Mouse (Mus musculus): ENCODE measurements around the gene Stx1b. TPM values are rescaled to one million over a fixed set of nuclear protein-coding genes. Genes with fewer than 3 reads are reported as not detected.

Stx1b gene
- polyA plus RNA-seq, 1 experiment from 2014 or later: 6.7 TPM

DNA sequence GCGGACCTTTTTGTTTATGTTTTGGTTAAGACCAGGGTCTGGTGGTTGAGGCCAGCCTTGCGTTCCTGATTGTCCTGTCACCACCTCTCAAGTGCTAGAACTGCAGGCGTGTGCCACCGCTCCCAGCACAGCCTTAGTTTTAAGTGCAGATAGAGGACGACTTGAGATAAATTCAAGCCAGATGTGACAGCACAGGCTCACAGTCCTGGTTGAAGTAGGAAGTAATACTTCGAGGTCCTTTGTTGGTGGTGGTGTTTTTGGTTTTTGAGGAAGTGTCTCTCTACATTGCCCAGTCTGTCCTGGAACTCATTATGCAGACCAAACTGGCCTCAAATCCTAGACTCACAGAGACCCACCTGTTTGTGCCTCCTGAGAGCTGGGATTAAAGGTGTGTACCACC is 64.6 kb downstream of the Stx1b start:
- Histone ChIP-seq H3K4me1 (ENCODE audit: control insufficient read depth, insufficient read depth, low read length) (no peaks in the 10 kb centered on the region; the same call in 1 of the 2 replicates), H3K9me3 (ENCODE audit: control insufficient read depth, low read length) (no peaks in the 10 kb centered on the region), H3K27me3 (ENCODE audit: control insufficient read depth, insufficient read depth, low read length) (no peaks in the 10 kb centered on the region), H3K4me3 (ENCODE audit: low read depth, low read length) (no peak overlapping the region), H3K9ac (ENCODE audit: low read length) (no peak overlapping the region), H3K36me3 (ENCODE audit: control insufficient read depth, insufficient read depth, low read length) (peaks cover 25% of the 10 kb centered on the region), H3K27ac (replicated peaks; ENCODE audit: low read depth, low read length) (no peak overlapping the region), H3K4me2 (ENCODE audit: low read depth, severe bottlenecking) (no peak overlapping the region)
- ATAC-seq (ENCODE audit: insufficient number of reproducible peaks, low FRiP score, low TSS enrichment, low read depth) (no peak), DNase-seq (ENCODE audit: low spot score) (no peak)
- WGBS: 19% methylated on average over 6 of the region's 6 CpGs

Other genes with a start within 250 kb of the Stx1b start
- gene Ccdc189, start 236.0 kb downstream of the Stx1b start, polyA plus RNA-seq (2014; fragmentation: Nextera tagmentation; extraction: Ambion mirVana): 11.5 and 12.3 TPM in 2 replicates
- gene Rnf40, start 235.8 kb downstream of the Stx1b start, polyA plus RNA-seq (2014; fragmentation: Nextera tagmentation; extraction: Ambion mirVana): 44.3 and 49.1 TPM in 2 replicates
- 28.0 and 31.8 TPM in 2 replicates for gene Zfp629, start 208.8 kb downstream of the Stx1b start, polyA plus RNA-seq (2014; fragmentation: Nextera tagmentation; extraction: Ambion mirVana)
- gene Bcl7c, start 115.6 kb downstream of the Stx1b start, polyA plus RNA-seq (2014; fragmentation: Nextera tagmentation; extraction: Ambion mirVana): 83.9 and 85.5 TPM in 2 replicates
- gene Ctf1, start 111.8 kb downstream of the Stx1b start, polyA plus RNA-seq (2014; fragmentation: Nextera tagmentation; extraction: Ambion mirVana): 19.6 and 21.4 TPM in 2 replicates
- gene Ctf2, start 92.4 kb downstream of the Stx1b start, polyA plus RNA-seq (2014; fragmentation: Nextera tagmentation; extraction: Ambion mirVana): 0.32 and 0.70 TPM in 2 replicates
- gene Fbxl19, start 80.0 kb downstream of the Stx1b start, polyA plus RNA-seq (2014; fragmentation: Nextera tagmentation; extraction: Ambion mirVana): 9.8 and 10.9 TPM in 2 replicates
- 11.7 and 12.3 TPM in 2 replicates for gene Orai3, start 54.7 kb downstream of the Stx1b start, polyA plus RNA-seq (2014; fragmentation: Nextera tagmentation; extraction: Ambion mirVana)
- 31.5 and 38.0 TPM in 2 replicates for gene Setd1a, start 47.9 kb downstream of the Stx1b start, polyA plus RNA-seq (2014; fragmentation: Nextera tagmentation; extraction: Ambion mirVana)
- gene Gm49388, start 38.9 kb downstream of the Stx1b start, polyA plus RNA-seq (2014; fragmentation: Nextera tagmentation; extraction: Ambion mirVana): not detected in 2 replicates
- 7.0 and 8.0 TPM in 2 replicates for gene Hsd3b7, start 23.9 kb downstream of the Stx1b start, polyA plus RNA-seq (2014; fragmentation: Nextera tagmentation; extraction: Ambion mirVana)
- 16.0 and 17.3 TPM in 2 replicates for gene Stx4a, start 255 bp downstream of the Stx1b start, polyA plus RNA-seq (2014; fragmentation: Nextera tagmentation; extraction: Ambion mirVana)
- 15.8 and 21.2 TPM in 2 replicates for gene Zfp646, start 51.7 kb upstream of the Stx1b start, polyA plus RNA-seq (2014; fragmentation: Nextera tagmentation; extraction: Ambion mirVana)
- 27.7 and 28.9 TPM in 2 replicates for gene Zfp668, start 52.3 kb upstream of the Stx1b start, polyA plus RNA-seq (2014; fragmentation: Nextera tagmentation; extraction: Ambion mirVana)
- 0.85 and 0.92 TPM in 2 replicates for gene Prss53, start 66.4 kb upstream of the Stx1b start, polyA plus RNA-seq (2014; fragmentation: Nextera tagmentation; extraction: Ambion mirVana)
- not detected in 2 replicates for gene Gm21974, start 70.9 kb upstream of the Stx1b start, polyA plus RNA-seq (2014; fragmentation: Nextera tagmentation; extraction: Ambion mirVana)
- 63.1 and 66.6 TPM in 2 replicates for gene Vkorc1, start 71.1 kb upstream of the Stx1b start, polyA plus RNA-seq (2014; fragmentation: Nextera tagmentation; extraction: Ambion mirVana)
- 124 TPM in 2 replicates for gene Bckdk, start 79.5 kb upstream of the Stx1b start, polyA plus RNA-seq (2014; fragmentation: Nextera tagmentation; extraction: Ambion mirVana)
- 48.2 and 53.7 TPM in 2 replicates for gene Kat8, start 88.0 kb upstream of the Stx1b start, polyA plus RNA-seq (2014; fragmentation: Nextera tagmentation; extraction: Ambion mirVana)
- 4.0 and 5.0 TPM in 2 replicates for gene Prss8, start 105.6 kb upstream of the Stx1b start, polyA plus RNA-seq (2014; fragmentation: Nextera tagmentation; extraction: Ambion mirVana)
- 11.5 and 13.3 TPM in 2 replicates for gene Prss36, start 122.2 kb upstream of the Stx1b start, polyA plus RNA-seq (2014; fragmentation: Nextera tagmentation; extraction: Ambion mirVana)
- 62.7 and 63.1 TPM in 2 replicates for gene Fus, start 142.9 kb upstream of the Stx1b start, polyA plus RNA-seq (2014; fragmentation: Nextera tagmentation; extraction: Ambion mirVana)
- gene Pycard, start 169.3 kb upstream of the Stx1b start, polyA plus RNA-seq (2014; fragmentation: Nextera tagmentation; extraction: Ambion mirVana): 6.7 and 6.9 TPM in 2 replicates
- gene Trim72, start 179.4 kb upstream of the Stx1b start, polyA plus RNA-seq (2014; fragmentation: Nextera tagmentation; extraction: Ambion mirVana): 0.10 and 0.20 TPM in 2 replicates
- 0.18 and 0.28 TPM in 2 replicates for gene Itgam, start 238.1 kb upstream of the Stx1b start, polyA plus RNA-seq (2014; fragmentation: Nextera tagmentation; extraction: Ambion mirVana)
- not detected in 2 replicates for gene Gm49368, start 238.1 kb upstream of the Stx1b start, polyA plus RNA-seq (2014; fragmentation: Nextera tagmentation; extraction: Ambion mirVana)